Mouse (Mus musculus) olfactory bulb, adult 2 months (tissue): ENCODE measurements around the gene Cacng1.

Experiments
- CTCF ChIP-seq: fragments of 200-500 bp; IDR thresholded peaks from 2 replicates; pipeline ENCODE4 v1.5.1; 2012; ENCODE audit warnings: low read depth, mild to moderate bottlenecking, low read length, moderate library complexity; ENCODE audit not compliant: insufficient read depth
- POLR2A ChIP-seq: fragments of 200-500 bp; IDR thresholded peaks from 2 replicates; pipeline ENCODE4 v1.6.1; 2012; ENCODE audit warnings: mild to moderate bottlenecking, low read depth, low read length, moderate library complexity; ENCODE audit not compliant: insufficient read depth

DNA sequence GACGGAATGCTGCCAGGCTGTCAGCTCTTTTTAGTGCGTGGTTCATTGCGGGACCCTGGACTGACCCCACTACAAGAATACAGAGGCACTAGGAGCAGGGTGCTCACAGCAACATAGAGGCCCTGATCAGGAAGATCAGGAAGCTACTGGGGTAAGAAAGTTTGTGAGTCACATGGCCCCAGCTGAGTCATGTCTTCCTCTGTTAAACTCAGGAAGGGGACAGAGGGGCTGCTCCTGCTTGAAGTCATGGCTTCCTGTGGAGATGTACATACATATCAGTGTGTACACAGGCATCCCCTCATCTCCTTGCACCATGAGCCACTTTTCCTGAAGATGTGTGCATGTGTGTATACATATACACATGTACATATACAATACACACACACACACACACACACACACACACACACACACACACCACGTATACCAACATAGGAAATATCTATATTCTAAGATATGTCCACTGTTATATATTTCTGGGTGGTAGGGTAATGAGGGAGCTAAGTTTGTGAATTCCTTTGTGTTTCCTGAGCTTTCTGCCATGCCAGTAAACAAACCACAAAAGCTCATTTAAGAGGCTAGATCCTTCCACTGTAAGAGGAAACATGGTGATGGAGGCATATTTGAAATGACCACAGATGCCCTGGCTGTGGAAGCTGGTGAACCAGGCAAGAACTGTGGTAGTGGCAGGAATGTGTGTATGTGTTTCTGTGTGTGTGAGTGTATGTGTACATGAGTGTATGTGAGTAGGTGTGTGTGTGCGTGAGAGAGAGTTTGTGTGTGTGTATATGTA lies 32.1 kb upstream of the Cacng1 start:
- TF ChIP-seq CTCF (no peak), POLR2A (no peak)
